Mouse (Mus musculus): ENCODE measurements around the gene Gngt2. TPM values are rescaled to one million over a fixed set of nuclear protein-coding genes. Genes with fewer than 3 reads are reported as not detected.

Gene Gngt2
- 28.6 and 32.5 TPM in 2 replicates for polyA plus RNA-seq (2012; rRNA removed)

GRCm38 (mm10) chr11:95837059-95837458, at the start of gene Gngt2:
Gene Gngt2 (plus strand): TSS chr11:95837216.
- 0 out of 2 replicates have a peak within 1 kb of the TSS, but pooled peaks have one; percentile 2 for H3K4me3 ChIP-seq (ENCODE audit: control insufficient read depth, insufficient read depth, low read length)
- peaks cover 68% of the 10 kb centered on the region for H3K4me1 ChIP-seq (replicated peaks; ENCODE audit: control insufficient read depth, insufficient read depth, low read length)
- peaks cover 34% of the 10 kb centered on the region for H3K36me3 ChIP-seq (ENCODE audit: control insufficient read depth, insufficient read depth, low read length)
- TF ChIP-seq CTCF (IDR thresholded peaks at IDR 0.05; ENCODE audit: borderline replicate concordance, control insufficient read depth, extremely low read depth, insufficient read depth, low read length, poor library complexity): no peak
- no peak for TF ChIP-seq POLR2A (IDR thresholded peaks at IDR 0.05; ENCODE audit: control insufficient read depth, extremely low read depth, insufficient read depth, low read length, poor library complexity)
- 91% methylated on average over 10 of the region's 10 CpGs for WGBS
- peak within 1 kb of the TSS; percentile 97 for H3K27ac ChIP-seq (ENCODE audit: control insufficient read depth, insufficient read depth, low read length)
- H3K27me3 ChIP-seq (ENCODE audit: control insufficient read depth, insufficient read depth, low read length): no peaks in the 10 kb centered on the region
- DNase-seq: no peak

- H3K27me3 ChIP-seq (ENCODE audit: control insufficient read depth, insufficient read depth, low read length): no peaks in the 10 kb centered on the region
- no peak overlapping the region for H3K27ac ChIP-seq (ENCODE audit: control insufficient read depth, insufficient read depth, low read length)
- no peak overlapping the region for H3K4me3 ChIP-seq (ENCODE audit: control insufficient read depth, insufficient read depth, low read length)
- H3K4me1 ChIP-seq (replicated peaks; ENCODE audit: control insufficient read depth, insufficient read depth, low read length): no peaks in the 10 kb centered on the region
- TF ChIP-seq CTCF (IDR thresholded peaks at IDR 0.05; ENCODE audit: borderline replicate concordance, control insufficient read depth, extremely low read depth, insufficient read depth, low read length, poor library complexity) (no peak), POLR2A (IDR thresholded peaks at IDR 0.05; ENCODE audit: control insufficient read depth, extremely low read depth, insufficient read depth, low read length, poor library complexity) (no peak)
- 94% methylated on average over 8 of the region's 8 CpGs for WGBS
- H3K36me3 ChIP-seq (ENCODE audit: control insufficient read depth, insufficient read depth, low read length): no peaks in the 10 kb centered on the region
- DNase-seq: no peak
Measured at GRCm38 (mm10) chr11:95789451-95789891, 47.5 kb upstream of the Gngt2 start.

- Histone ChIP-seq H3K27me3 (ENCODE audit: control insufficient read depth, insufficient read depth, low read length) (peaks cover 4% of the 10 kb centered on the region; the same call in 1 of the 2 replicates), H3K4me3 (ENCODE audit: control insufficient read depth, insufficient read depth, low read length) (no peak overlapping the region), H3K27ac (ENCODE audit: control insufficient read depth, insufficient read depth, low read length) (no peak overlapping the region), H3K36me3 (ENCODE audit: control insufficient read depth, insufficient read depth, low read length) (no peaks in the 10 kb centered on the region), H3K4me1 (replicated peaks; ENCODE audit: control insufficient read depth, insufficient read depth, low read length) (no peaks in the 10 kb centered on the region)
- 92% methylated on average over 13 of the region's 13 CpGs for WGBS
- DNase-seq: no peak
- no peak for TF ChIP-seq POLR2A (IDR thresholded peaks at IDR 0.05; ENCODE audit: control insufficient read depth, extremely low read depth, insufficient read depth, low read length, poor library complexity)
- no peak for TF ChIP-seq CTCF (IDR thresholded peaks at IDR 0.05; ENCODE audit: borderline replicate concordance, control insufficient read depth, extremely low read depth, insufficient read depth, low read length, poor library complexity)
Measured at GRCm38 (mm10) chr11:95791787-95792186, 45.2 kb upstream of the Gngt2 start.

- 96% methylated on average over 8 of the region's 8 CpGs for WGBS
Measured at GRCm38 (mm10) chr11:95792950-95793509, 44.0 kb upstream of the Gngt2 start.

GRCm38 (mm10) chr11:95794201-95794600, 42.8 kb upstream of the Gngt2 start:
- H3K27ac ChIP-seq (ENCODE audit: control insufficient read depth, insufficient read depth, low read length): no peak overlapping the region

More at GRCm38 (mm10) chr11:95792950-95793509, 44.0 kb upstream of the Gngt2 start:
- Histone ChIP-seq H3K4me1 (replicated peaks; ENCODE audit: control insufficient read depth, insufficient read depth, low read length) (no peaks in the 10 kb centered on the region), H3K4me3 (ENCODE audit: control insufficient read depth, insufficient read depth, low read length) (no peak overlapping the region), H3K27ac (ENCODE audit: control insufficient read depth, insufficient read depth, low read length) (no peak overlapping the region), H3K36me3 (ENCODE audit: control insufficient read depth, insufficient read depth, low read length) (no peaks in the 10 kb centered on the region), H3K27me3 (ENCODE audit: control insufficient read depth, insufficient read depth, low read length) (peaks cover 5% of the 10 kb centered on the region; the same call in 1 of the 2 replicates)
- DNase-seq: no peak
- no peak for TF ChIP-seq POLR2A (IDR thresholded peaks at IDR 0.05; ENCODE audit: control insufficient read depth, extremely low read depth, insufficient read depth, low read length, poor library complexity)
- no peak for TF ChIP-seq CTCF (IDR thresholded peaks at IDR 0.05; ENCODE audit: borderline replicate concordance, control insufficient read depth, extremely low read depth, insufficient read depth, low read length, poor library complexity)

GRCm38 (mm10) chr11:95795582-95795981, 41.4 kb upstream of the Gngt2 start:
- TF ChIP-seq POLR2A (IDR thresholded peaks at IDR 0.05; ENCODE audit: control insufficient read depth, extremely low read depth, insufficient read depth, low read length, poor library complexity): no peak
- TF ChIP-seq CTCF (IDR thresholded peaks at IDR 0.05; ENCODE audit: borderline replicate concordance, control insufficient read depth, extremely low read depth, insufficient read depth, low read length, poor library complexity): no peak
- Histone ChIP-seq H3K4me1 (replicated peaks; ENCODE audit: control insufficient read depth, insufficient read depth, low read length) (no peaks in the 10 kb centered on the region), H3K27me3 (ENCODE audit: control insufficient read depth, insufficient read depth, low read length) (peaks cover 5% of the 10 kb centered on the region; the same call in 1 of the 2 replicates), H3K4me3 (ENCODE audit: control insufficient read depth, insufficient read depth, low read length) (no peak overlapping the region), H3K36me3 (ENCODE audit: control insufficient read depth, insufficient read depth, low read length) (no peaks in the 10 kb centered on the region), H3K27ac (ENCODE audit: control insufficient read depth, insufficient read depth, low read length) (no peak overlapping the region)
- 57% methylated on average over 5 of the region's 5 CpGs for WGBS
- DNase-seq: no peak

More at GRCm38 (mm10) chr11:95794201-95794600, 42.8 kb upstream of the Gngt2 start:
- no peak overlapping the region for H3K4me3 ChIP-seq (ENCODE audit: control insufficient read depth, insufficient read depth, low read length)
- no peaks in the 10 kb centered on the region for H3K36me3 ChIP-seq (ENCODE audit: control insufficient read depth, insufficient read depth, low read length)
- DNase-seq: no peak
- WGBS: 83% methylated on average over 5 of the region's 5 CpGs
- no peaks in the 10 kb centered on the region for H3K4me1 ChIP-seq (replicated peaks; ENCODE audit: control insufficient read depth, insufficient read depth, low read length)
- no peak for TF ChIP-seq CTCF (IDR thresholded peaks at IDR 0.05; ENCODE audit: borderline replicate concordance, control insufficient read depth, extremely low read depth, insufficient read depth, low read length, poor library complexity)
- no peak for TF ChIP-seq POLR2A (IDR thresholded peaks at IDR 0.05; ENCODE audit: control insufficient read depth, extremely low read depth, insufficient read depth, low read length, poor library complexity)
- H3K27me3 ChIP-seq (ENCODE audit: control insufficient read depth, insufficient read depth, low read length): peaks cover 5% of the 10 kb centered on the region; the same call in 1 of the 2 replicates

All from thymus, adult 2 months (tissue).